Mouse (Mus musculus) gastrocnemius, adult 2 months (tissue): ENCODE results near the gene Fcer1g. TPM values are rescaled to one million over a fixed set of nuclear protein-coding genes. Genes with fewer than 3 reads are reported as not detected.

Experiments used
- DNase-seq: peaks from one replicate; pipeline ENCODE4 v3.0.0; 2022
- H3K27ac ChIP-seq: fragments of 200-600 bp; 2 replicates; pipeline ENCODE4 v1.8.1; 2022; ENCODE audit warnings: mild to moderate bottlenecking
- H3K4me3 ChIP-seq: fragments of 200-600 bp; 2 replicates; pipeline ENCODE4 v1.8.1; 2022; ENCODE audit warnings: mild to moderate bottlenecking, moderate library complexity
- CTCF ChIP-seq: fragments of 200-600 bp; IDR thresholded peaks from 2 replicates; pipeline ENCODE4 v1.8.1; 2022; ENCODE audit warnings: antibody characterized with exemption, mild to moderate bottlenecking, moderate library complexity
- intact Hi-C: fragments of 180-260 bp; cut with DNase I; formaldehyde crosslinking; loops from one replicate; pipeline ENCODE4 v1.15.1; 2025
- total RNA-seq, 2 experiments: library from RNA; stranded (reverse); gene quantifications; 2 replicates each; pipeline ENCODE4 v1.2.3; 2021

The Fcer1g gene
- total RNA-seq, 2 experiments from 2014 or later, result 2.5 to 6.1 TPM

DNA sequence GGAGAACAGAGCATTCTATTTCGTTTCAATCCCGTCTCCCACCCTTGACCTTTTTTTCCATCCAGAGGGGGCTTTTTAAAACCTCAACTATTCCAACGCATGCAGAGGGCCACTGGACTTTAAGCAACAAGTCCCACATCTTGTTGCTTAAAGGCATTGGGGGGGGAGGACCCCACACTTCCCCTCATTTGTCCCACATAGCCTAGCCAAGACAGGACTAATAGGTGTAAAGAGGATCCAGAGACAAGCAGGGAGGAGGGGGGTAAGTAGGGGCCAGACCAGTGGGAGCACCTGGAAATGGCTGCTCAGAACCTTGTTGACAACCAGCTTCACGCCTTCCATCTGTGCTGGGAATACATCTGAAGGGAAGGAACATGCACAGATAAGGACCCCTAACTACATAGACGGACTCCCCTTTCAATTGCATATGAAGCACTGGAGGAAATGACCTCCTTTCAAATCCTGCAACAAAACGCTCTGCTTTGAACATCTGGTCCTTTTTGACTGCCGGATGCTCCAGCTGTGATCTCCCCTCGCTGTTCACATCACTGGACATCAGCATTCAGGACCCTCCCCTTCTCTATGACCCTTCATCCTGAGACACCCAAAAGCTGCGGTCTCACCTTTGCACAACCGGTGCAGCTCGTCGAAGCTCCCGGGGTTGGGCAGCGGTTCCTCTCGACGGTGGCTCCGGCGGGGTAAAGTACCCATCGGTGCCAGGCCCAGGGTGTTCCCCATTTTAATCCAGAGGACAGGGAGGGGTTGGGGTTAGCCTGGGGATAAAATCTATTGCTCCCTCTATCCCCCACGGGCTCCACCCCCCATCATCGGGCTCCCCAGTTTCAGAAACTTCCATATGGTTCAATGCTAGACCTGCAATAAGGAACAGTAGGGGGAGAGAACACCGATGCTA, 12.6 kb downstream of the Fcer1g start:
- intact Hi-C loops, result loop anchor here (1.0 to 2.0 kb wide), 4 partner anchors 17 to 105 kb away; no protein-coding TSS in a partner anchor
- H3K4me3 ChIP-seq, result peak overlapping the region; percentile 88
- TF ChIP-seq CTCF, result no peak
- peak; percentile 41 for DNase-seq
- H3K27ac ChIP-seq, result peak overlapping the region; percentile 95

- Histone ChIP-seq H3K27ac (peak overlapping the region; percentile 95; the same call in 1 of the 2 replicates), H3K4me3 (peak overlapping the region; percentile 88)
- peak; percentile 87 for TF ChIP-seq CTCF
- intact Hi-C loops, result loop anchor here (1.0 kb wide), 1 partner anchor 57 kb away; no protein-coding TSS in a partner anchor
- peak; percentile 87 for DNase-seq
These were observed 13.3 kb downstream of the Fcer1g start for GRCm38 (mm10) chr1:171220871-171221270.

DNA sequence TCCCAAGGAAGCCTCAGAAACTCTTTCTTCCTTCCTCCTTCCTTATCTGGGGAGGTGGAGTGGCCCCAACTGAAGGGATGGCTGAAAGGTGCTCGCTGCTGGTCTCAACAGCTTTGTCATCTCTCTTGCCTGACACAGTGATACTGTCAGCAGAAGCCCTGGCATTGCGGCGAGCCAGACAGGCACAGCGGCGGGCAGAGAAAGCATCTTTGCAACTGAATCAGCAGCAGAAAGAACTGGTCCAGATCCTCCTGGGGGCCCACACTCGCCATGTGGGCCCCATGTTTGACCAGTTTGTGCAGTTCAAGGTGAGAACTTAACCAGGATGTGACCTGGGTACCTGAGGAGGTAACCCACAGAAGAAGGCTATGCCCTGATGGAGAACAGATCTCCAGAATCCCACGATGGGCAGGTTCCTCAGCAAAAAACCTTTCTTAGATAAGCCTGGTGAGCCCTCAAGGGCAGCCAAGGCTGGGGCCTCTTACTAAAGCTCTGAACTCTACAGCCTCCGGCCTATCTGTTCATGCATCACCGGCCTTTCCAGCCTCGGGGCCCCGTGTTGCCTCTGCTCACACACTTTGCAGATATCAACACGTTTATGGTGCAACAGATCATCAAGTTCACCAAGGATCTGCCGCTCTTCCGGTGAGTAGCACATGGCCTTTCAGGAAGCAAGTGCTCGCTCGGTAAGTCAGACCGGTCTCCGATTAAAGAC, 17.8 kb downstream of the Fcer1g start:
- intact Hi-C loops, result no loop called here
- no peak overlapping the region for H3K4me3 ChIP-seq
- H3K27ac ChIP-seq, result no peak overlapping the region
- no peak for TF ChIP-seq CTCF
- DNase-seq, result no peak

GRCm38 (mm10) chr1:171213801-171214496, 20.2 kb downstream of the Fcer1g start, which contains the start of gene Nr1i3:
Nr1i3 (plus strand) TSS chr1:171213970.
- no peak within 1 kb of the TSS for H3K4me3 ChIP-seq
- TF ChIP-seq CTCF, result no peak
- intact Hi-C loops, result no loop called here
- no peak within 1 kb of the TSS for H3K27ac ChIP-seq
- no peak for DNase-seq

- no peak for TF ChIP-seq CTCF
- no peak for DNase-seq
- intact Hi-C loops, result no loop called here
- Histone ChIP-seq H3K27ac (no peak overlapping the region), H3K4me3 (no peak overlapping the region)
These were observed 21.3 kb downstream of the Fcer1g start for GRCm38 (mm10) chr1:171212854-171213253.

- DNase-seq, result no peak
- Histone ChIP-seq H3K27ac (no peak overlapping the region), H3K4me3 (no peak overlapping the region)
- intact Hi-C loops, result no loop called here
- TF ChIP-seq CTCF, result no peak
These were observed 24.8 kb downstream of the Fcer1g start for GRCm38 (mm10) chr1:171209409-171209808.

DNA sequence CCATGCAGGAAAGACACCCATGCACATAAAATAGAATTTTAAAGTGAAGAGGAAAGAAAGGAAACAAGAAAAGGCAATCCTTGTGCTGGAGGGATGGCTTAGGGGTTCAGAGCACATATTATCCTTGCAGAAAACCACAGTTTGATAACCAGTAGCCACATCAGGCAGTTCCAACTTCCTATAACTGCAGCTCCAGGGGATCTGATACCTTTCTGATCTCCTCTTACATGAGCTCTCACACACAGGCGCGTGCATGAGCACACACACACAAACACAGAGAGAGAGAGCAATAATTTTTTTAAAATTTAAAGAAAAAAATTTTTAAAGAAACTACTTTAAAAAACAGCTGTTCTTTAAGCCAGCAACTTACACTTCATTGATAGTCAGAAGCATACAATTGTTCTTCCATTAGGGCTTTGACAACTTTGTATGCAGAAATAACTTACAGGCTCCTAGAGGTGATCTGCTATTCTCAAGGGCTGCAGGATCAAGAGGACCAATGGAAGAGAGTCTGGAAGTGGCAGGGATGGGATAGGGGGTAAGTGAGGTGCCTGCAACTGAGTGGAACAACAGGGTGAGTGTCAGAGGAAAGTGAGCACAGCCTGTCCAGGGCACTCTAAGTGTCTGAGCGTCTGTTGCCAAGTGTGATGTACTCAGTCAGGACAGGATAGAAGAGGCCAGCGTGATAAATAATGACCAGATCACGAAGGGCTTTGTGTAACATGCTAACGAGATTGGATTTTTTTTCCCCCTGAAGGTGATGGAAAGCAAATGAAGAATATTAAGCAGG, 28.3 kb downstream of the Fcer1g start:
- TF ChIP-seq CTCF, result no peak
- intact Hi-C loops, result no loop called here
- H3K27ac ChIP-seq, result no peak overlapping the region
- no peak overlapping the region for H3K4me3 ChIP-seq
- no peak for DNase-seq

DNA sequence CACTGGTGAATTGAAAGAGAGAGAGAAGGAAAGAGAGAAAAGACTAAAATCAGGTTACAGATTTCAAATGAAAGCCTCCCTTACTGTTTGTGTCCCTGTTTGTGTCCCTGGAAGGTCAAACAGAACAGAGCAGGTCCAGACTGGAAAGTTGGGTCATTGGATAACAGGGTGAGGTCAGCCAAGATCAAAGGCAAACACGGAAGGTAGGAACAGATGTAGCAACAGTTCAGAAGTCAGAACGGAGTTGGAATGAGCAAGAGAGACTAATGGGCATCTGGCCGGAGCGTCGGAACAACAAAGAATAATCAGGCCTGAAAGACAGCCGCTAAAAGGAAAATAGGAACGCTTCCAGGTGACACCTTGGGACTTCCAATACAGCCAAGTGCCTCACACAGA, 29.9 kb downstream of the Fcer1g start:
- DNase-seq, result no peak
- H3K4me3 ChIP-seq, result no peak overlapping the region
- intact Hi-C loops, result no loop called here
- no peak for TF ChIP-seq CTCF
- H3K27ac ChIP-seq, result peak overlapping the region; percentile 5; the same call in 1 of the 2 replicates

- no peak for TF ChIP-seq CTCF
- DNase-seq, result no peak
- peak overlapping the region; percentile 5; the same call in 1 of the 2 replicates for H3K27ac ChIP-seq
- intact Hi-C loops, result no loop called here
- no peak overlapping the region for H3K4me3 ChIP-seq
These were observed 30.5 kb downstream of the Fcer1g start for GRCm38 (mm10) chr1:171203471-171204248.

- intact Hi-C loops, result no loop called here
- no peak overlapping the region for H3K27ac ChIP-seq
- no peak for TF ChIP-seq CTCF
- no peak for DNase-seq
- H3K4me3 ChIP-seq, result no peak overlapping the region
These were observed 33.4 kb downstream of the Fcer1g start for GRCm38 (mm10) chr1:171200769-171201168.

DNA sequence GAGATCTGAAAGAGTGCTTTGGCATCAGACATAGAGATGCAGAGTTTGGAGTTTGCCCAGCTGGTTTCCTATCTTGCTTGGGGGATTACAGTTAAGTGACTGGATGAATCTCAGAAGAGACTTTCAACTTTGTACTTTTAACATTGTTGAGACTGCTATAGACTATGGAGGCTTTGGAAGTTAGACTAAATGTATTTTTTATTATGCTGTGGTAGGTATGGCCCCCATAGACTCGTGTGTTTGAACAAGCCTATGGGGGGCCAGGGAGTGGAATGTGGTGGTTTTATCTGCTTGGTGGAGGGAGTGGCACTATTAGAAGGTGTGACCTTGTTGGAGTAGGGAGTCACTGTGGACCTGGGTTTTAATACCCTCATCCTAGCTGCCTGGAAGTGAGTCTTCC, 34.6 kb downstream of the Fcer1g start:
- H3K4me3 ChIP-seq, result no peak overlapping the region
- intact Hi-C loops, result no loop called here
- DNase-seq, result no peak
- TF ChIP-seq CTCF, result no peak
- no peak overlapping the region for H3K27ac ChIP-seq
